Mouse (Mus musculus): Measurements from ENCODE around the gene Bclaf1.

DNA sequence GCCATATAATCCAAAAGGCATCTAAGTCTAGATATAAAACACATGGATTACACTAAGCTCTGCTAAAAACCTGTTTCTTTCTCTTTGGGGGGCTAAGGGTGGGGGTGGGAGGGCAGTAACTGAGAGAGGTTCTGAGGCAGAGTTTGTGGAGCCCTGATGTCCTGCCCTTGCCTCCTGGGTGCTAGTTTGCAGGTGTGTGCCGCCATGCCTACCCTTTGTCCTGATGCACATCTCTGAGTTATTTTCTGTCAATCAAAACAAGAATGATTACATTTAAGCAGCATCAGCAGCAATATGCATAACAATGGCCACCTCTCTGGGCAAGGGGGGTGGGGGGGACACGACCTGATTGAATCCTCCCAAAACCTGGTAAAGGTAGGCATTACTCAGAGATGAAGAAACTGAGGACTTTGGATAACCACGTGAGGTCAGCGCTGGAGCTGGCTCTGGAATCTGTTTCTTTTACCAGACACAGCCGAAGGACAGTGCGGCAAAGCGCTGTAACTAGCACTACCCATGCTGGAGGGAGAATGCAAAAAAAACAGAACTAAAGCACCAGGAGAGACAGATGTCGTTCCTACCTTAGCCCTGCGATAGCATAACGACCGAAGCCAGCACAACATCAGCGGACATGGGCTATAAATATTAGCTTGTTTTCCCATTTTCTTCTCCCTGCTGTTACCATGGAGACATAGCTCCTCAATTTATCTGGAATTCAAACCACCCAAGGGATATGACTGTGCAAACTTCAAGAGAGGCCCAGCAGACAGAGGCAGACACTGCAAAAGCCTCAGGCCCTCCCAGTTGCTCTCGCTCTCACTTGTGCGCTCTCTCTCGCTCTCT lies 26.1 kb upstream of the Bclaf1 start:
- TF ChIP-seq POLR2A (IDR thresholded peaks at IDR 0.05; ENCODE audit: insufficient read depth, low read depth, low read length), result no peak
- TF ChIP-seq CTCF (IDR thresholded peaks at IDR 0.05; ENCODE audit: insufficient read depth, low read depth, low read length), result no peak
